Mouse (Mus musculus) gastrocnemius, adult 18-20 months (tissue): ENCODE measurements at regions not wholly inside any gene's neighbourhood (a gene's known extent, or its start where the extent isn't known, plus 50 kb on each side); places are given as distances from the start of the nearest gene placed in this dataset.
A peak's percentile ranks its signal among the peaks of the same experiment; 100 is the strongest.

ENCODE experiments used
- DNase-seq: peaks from one replicate; pipeline ENCODE4 v3.0.0; 2021; ENCODE audit warnings: low spot score

DNA sequence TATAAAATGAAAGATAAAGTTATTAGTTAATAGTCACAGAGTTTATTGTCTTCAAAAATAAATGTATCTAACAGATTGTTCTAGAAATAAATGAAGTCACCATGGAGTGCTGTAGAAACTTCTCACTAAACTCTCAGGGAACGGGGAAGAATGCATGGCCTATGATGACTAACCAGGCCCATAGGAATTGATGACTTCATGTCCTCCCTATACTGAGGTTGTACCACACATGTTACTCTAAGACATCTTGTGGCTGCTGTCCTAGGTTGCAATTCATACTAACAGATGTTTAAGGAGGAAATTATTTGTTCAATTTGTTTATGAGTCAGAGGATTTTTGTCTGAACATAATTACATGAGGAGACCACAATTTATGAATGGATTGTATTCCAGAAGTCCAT, 459.4 kb downstream of the Pros1 start:
- no peak for DNase-seq

DNA sequence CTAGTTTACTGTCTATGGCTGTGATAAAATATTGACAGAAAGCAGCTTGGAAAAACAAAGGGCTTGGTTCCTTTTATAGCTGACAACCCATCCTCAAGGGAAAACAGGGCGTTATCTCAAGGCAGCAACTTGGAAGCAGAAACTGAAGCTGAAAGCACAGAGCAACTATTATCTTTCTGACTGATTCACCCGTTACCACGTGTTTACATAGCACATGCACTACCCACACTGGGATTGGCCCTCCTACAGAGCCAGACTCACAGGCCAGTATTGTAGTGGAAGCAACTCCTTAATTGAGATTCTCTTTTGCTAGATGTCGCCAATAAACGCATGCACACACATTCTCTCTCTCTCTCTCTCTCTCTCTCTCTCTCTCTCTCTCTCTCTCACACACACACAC, 465.5 kb downstream of the Pros1 start:
- DNase-seq = no peak

GRCm38 (mm10) chr16:63351511-63352125, 497.5 kb downstream of the Pros1 start:
- no peak for DNase-seq

DNA sequence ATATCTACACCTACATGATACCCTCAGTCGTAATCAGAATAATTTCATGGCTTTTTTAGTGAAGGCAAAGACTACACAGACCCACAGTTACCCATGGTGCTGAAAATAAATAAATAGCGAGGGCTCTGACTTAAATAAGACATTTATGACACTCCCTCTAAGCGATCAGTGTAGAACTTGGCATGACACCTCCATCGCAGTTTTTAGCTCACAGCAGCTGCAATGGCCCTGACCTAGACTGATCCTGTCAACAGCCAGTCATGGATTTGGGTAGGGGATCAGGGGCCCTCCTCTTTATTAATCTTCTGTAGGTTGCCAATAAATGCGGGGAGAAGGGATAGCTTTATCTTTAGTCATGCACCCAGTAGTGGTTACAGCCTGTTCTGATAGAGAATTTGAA, 494.1 kb downstream of the Epha3 start:
- DNase-seq = peak; percentile 4

GRCm38 (mm10) chr16:63371275-63371674, 492.7 kb downstream of the Epha3 start:
- DNase-seq = no peak

GRCm38 (mm10) chr16:63404976-63405375, 459.0 kb downstream of the Epha3 start:
- DNase-seq = no peak

GRCm38 (mm10) chr16:63412656-63413055, 451.3 kb downstream of the Epha3 start:
- DNase-seq = no peak

DNA sequence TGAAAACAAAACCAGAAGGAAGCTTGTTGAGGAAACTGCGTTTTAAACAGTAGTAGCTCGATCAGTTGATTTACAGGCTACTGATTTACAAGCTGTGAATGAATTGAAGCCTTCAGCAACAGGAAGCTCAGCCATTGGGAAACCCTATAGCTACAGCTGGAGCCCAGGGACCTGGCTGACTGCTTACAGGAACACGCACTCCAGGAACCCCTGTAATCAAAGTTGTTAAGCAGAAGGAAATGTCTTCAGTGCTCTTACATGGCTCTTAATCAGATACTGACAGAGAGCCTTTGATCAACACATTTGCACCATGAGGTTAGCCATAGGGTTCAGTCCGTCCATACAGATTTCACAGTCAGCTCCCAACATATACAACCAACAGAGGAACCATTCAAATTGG, 411.7 kb downstream of the Epha3 start:
- DNase-seq = no peak

DNA sequence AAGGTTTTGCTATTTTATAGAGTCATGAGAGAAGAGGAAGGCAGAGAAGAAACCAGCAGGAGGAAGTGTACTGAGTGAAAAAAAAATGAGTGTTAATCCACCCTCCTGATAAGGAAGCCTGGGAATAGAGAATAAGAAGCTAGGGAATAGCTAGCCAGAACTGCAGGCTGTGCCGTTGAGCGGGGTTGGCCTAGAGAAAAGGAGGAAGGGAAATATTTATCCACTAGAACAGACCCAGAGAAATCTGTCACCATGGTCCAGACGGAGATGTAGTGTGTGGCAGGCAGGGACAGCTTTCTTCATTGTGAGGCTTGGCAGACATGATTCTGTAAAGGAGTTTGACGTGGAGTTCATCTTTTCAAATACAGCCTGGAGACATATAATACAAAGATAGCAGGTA, 397.4 kb downstream of the Epha3 start:
- no peak for DNase-seq

- DNase-seq = no peak
Measured at GRCm38 (mm10) chr16:63468851-63469250, 395.1 kb downstream of the Epha3 start.
